Mouse (Mus musculus): ENCODE measurements at regions not wholly inside any gene's neighbourhood (a gene's known extent, or its start where the extent isn't known, plus 50 kb on each side); places are given as distances from the start of the nearest gene placed in this dataset.

DNA sequence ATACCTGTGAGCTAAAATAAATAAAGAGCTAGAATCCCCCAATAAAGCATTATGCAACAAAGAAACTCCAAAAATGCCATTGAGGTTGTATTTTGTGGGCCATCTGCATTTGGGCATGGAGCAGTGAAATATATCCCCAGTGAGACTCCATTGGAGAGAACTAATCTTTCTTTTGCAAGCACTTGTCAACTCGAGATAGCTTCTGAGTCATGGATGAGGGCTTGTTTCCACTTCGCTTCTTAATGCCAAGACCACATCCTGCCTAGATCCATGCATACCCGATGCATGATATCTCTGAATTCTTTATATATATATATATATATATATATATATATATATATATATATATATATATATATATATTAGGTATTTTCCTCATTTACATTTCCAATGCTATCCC lies 349.0 kb upstream of the Slc8a1 start:
- no peak for DNase-seq (ENCODE audit: low spot score in 2 of 2)

DNA sequence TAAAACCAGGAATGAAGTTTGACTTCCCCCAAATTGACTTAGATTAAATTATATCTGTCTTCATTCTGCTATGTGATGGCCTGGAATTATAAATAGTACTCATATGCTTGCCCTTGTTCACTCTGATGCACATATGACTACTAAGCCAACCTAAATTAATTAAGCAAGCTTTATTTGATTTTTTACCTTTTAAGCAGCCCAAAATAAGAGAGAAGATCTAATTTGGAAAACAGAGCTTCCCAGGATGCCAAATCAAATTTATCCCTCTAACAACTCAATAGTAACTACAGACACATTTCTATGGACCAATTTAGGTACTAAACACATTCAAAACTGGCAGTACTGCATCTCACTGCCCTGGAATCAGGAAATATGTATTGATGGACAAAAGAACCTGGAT lies 342.1 kb upstream of the Slc8a1 start:
- DNase-seq (ENCODE audit: low spot score in 2 of 2): no peak

Small RNA genes lying in the stretch of these regions (microRNA-seq; reads per million reads assigned to microRNA genes)
- gene Gm23400 (0 reads per million in 2 experiments), gene Gm27359 (0 reads per million in 2 experiments)

All from layer of hippocampus, adult 18-20 months (tissue).